Mouse (Mus musculus) R1 (cell line): ENCODE results near the gene Prkg1.

ENCODE experiments used
- DNase-seq: peaks from one replicate; pipeline ENCODE4 v3.0.0-alpha.2; 2018; ENCODE audit warnings: low read depth, low spot score

Prkg1 gene

DNA sequence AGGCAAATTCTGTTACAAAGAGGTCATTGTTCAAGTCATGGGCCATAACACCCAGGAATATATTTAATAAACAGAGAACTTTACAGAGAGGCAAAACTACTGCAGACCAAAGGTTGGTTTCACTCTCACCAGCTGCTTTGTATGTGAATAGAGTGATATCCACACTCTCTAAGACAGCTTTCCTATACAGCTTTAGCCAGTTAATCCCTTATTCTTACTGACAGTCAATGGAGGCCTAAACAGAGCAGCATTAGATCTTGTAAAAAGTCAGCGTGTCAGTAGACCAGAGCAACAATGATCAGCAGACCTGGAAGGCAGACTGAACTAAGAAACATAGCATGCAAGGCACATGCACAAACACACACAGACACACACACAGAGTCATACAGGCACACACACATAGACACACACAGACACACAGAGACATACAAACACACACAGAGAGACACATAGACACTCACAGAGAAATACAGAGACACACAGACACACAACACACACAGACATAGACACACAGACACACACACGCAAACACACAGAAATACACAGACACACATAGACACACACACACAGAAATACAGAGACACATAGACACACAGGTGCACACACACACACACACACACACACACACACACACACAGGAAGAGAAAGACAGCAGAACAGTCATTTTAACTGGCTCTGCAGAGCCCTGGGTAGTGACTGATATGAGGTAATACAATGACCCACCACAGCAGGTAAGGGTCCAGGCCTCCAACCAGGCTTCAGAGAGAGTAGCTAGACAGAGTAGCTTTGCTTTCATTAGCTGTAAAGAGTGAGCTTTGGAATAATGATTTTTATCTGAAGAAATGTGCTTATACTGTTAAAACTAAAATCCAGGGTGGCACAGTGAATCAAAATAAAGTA is 723.6 kb downstream of the Prkg1 start:
- DNase-seq: no peak

DNA sequence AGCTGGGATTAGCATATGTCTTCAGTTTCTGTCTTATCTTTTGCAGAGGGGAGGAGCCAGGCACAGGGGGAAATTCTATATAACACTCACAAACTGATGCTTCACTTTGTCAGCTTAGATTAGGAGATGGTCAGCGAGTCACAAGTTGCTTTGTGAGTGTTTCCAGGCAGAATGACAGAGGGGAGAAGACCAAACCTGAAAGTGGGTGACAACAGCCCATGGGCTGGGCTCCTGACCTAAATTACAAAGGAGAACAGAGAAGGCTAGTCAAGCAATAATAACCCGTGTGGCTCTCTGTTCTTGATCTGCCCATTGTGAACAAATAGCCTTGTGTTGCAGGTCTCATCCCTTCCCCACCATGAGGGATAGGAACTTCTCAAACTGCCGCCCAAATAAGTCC is 725.9 kb downstream of the Prkg1 start:
- no peak for DNase-seq

DNA sequence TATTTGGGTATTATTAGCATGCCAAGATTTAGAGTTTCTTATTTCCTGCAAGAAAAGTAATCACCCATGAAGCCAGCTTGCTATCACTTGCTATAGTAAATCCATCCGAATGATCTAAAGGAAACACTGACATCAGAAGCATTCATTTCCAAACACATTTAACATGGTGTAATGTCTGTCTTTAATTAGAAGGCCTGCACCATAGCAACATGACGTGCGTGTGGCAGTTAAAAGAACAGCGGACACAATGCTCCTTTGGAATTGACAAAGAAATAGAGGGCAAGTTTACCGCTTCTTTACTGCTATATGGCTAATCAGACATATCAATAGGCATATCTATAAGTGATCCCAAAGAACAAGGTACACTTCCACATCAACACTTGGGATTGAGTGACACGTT is 733.2 kb downstream of the Prkg1 start:
- no peak for DNase-seq

DNA sequence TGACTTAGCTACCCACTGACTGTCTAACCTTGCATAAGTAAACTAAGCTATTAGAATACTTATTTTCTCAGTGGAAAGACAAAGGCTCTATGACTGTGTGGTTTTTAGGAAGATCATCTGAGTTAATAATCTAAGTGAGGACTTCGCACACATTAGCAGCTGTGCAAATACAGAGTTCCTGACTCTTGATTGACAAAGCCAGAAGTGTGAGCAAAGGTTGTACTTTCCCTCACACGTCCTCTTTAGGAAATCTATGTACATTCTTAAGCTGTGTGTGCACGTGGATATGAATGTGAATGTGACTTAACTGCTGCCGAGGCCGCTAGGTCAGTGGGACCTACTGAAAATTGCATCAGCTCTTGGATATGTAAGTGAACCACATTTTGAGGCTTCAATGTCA is 738.0 kb downstream of the Prkg1 start:
- no peak for DNase-seq

DNA sequence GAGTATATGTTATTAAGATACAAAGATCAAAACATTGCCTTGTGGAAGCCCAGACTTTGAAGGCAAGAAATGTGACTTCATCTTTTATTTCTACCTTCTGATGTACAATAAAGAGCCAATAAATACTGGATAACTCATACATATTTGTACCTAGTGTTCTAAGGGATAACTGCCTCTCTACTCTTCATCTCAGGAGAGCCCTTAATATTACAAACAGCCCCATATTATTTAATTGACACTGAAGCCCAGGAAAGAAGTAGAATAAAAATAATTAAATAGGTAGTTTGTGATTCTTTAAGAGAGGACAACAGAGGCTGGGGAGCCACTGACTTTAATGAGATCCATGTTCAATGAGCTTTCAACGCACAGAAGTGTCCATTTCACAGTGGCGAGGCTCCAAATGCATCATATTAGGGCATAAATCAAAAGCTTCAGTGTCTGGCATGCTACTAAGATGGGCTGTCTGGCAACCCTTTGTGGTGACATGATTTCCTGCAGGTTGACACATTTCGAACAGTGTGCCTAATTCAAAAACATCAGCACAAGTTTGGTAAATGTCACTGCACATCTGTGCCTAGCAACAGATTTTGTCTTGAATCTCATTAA is 753.2 kb downstream of the Prkg1 start:
- no peak for DNase-seq

DNA sequence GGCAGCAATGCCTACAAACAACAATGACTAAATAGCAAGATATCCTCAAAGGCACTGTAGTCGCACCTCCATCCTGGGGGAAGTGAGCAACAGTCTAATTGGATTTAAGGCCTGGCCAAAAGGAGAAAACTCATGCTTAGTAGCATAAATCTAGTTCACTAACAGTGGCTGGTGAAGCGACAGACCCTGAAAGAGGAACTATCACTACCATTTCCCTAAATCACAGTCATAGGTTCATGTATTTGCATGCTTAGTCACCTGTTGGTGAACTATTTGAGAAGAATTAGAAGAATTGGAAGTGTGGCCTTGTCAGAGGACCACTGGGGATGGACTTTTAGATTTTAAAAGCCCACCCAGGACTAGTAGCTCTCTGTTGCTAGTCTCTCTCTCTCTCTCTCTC is 766.3 kb downstream of the Prkg1 start:
- no peak for DNase-seq

DNA sequence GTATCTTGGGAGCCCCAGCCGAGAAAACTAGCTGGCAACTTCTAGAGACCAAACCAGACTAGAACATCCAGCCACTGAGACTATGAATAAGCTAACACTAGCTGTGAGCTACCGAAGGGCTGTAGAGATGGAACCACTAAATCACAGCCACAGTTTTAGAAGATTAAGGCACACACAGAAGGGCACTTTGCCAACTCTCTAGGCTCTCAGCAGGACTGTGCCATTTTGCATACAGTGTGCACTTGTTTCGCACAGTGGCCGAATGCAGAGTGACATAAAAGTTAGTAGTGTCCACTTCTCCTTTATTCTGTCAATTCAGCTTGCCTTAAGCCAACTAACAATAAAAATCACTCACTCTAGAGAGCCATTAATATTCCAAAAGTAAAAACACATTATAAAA is 774.4 kb downstream of the Prkg1 start:
- DNase-seq: no peak

DNA sequence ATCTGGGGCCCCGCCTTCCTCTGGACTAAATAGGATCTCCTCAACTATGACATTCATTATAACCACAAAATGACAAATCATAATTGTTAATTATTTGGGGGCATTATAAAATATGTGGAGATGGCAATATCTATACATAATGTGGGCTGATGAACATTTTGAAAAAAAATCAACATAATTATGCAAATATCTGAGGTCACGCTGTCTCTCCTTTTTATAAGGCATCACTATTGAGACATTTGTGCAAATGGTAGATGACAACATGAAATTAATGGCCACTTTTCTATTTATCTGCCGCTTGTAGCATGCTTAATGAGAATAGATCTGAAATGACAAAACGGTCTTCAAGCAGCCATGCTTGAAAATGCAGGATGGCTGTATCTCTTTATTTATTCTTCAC is 782.4 kb downstream of the Prkg1 start:
- DNase-seq: no peak

DNA sequence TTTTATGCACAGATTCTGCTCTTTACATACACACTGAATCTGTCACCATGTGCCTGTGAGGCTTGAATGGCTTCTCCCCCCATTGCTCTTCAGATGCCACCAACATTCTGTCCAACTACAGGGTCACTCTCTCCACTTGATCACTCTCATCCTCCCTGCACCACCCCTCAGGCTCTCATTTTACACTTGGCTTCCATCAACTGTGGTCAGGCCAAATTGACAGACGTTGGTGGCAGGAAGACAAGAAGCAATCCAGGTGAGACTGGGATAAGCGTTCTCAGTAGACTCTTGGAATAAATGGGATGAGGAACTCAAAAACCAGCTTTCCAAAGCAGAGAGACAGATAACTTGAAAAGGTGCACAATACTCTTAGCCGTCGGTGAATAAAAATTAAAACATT is 786.7 kb downstream of the Prkg1 start:
- DNase-seq: no peak

DNA sequence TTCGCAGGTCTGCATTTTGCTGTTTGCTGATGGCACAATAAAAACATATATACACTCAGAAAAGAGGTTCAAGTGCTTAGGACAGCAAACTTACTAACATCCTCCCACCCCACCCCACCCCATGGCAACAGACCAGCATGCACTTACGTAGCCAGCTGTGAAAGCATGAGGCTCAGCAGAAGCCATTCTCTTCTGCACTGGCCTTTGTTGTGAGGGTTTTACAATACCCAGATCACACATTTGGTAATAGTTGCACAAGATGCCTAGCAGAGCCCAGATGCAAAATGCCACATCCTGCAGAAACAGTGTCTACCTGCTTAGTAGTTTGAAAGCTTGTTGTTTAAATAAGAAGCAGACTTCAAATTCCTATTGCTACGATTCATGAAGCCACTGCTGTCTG is 814.2 kb downstream of the Prkg1 start:
- DNase-seq: no peak

DNA sequence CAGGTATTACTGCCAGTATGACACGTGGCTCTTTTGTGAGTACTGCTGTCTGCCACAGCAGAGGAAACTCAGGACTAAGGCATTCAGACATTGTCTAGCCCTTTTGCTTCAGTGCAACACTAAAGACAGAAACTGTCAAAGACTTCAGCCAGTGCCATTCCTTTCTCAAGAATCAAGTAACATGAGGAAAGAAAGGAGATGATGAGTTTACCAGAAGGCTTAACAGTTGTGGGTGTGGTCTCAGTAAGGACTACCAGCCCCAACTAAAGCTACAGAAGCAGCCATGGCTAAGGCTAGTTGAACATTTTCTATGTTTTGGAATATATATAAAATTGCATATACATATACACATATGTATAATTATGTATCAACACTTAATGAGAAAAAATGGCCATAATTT is 816.6 kb downstream of the Prkg1 start:
- no peak for DNase-seq

DNA sequence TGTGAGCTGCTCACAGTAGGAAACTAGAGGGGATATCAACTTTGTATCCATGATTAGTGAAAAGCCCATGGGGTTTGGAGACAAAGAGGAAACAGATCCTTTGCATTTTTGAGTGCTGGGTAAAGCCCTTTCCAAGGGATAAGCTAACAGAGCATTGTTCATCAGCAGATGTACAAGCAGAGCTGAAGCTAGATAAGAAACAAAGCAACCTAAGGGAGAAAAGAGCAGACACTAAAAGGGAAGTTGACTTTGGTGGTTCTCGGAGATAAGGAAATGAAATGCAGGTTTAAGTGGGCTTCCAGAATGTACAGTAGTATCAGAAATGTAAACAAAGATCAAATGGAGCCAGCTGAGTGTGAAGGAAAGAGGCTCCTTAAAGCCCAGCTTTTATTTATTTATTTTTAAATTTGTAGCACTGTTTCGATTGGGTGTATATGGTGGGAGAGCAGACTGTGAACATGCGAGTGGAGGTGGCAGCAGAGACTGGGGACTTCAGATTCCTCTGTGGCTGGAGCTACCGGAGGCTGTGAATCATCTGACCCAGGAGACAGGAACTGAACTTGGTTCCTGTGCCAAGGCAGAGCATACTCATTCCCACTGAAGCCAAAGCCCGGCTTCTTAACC is 822.4 kb downstream of the Prkg1 start:
- no peak for DNase-seq

DNA sequence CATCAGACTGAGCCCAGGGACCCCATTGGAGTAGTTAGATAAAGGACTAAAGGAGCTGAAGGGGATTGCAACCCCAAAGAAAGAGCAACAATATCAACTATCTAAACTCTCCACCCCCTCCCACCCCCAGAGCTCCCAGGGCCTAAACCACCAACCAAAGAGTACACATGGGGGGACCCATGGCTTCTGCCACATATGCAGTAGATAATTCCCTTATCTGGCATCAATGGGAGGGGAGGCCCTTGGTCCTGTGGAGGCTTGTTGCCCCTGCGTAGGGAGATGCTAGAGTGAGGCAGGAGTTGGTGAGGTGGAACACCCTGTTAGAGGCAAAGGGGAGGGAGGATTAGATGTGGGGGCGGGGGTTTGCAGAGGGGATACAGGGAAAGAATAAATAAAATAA is 826.8 kb downstream of the Prkg1 start:
- DNase-seq: no peak

DNA sequence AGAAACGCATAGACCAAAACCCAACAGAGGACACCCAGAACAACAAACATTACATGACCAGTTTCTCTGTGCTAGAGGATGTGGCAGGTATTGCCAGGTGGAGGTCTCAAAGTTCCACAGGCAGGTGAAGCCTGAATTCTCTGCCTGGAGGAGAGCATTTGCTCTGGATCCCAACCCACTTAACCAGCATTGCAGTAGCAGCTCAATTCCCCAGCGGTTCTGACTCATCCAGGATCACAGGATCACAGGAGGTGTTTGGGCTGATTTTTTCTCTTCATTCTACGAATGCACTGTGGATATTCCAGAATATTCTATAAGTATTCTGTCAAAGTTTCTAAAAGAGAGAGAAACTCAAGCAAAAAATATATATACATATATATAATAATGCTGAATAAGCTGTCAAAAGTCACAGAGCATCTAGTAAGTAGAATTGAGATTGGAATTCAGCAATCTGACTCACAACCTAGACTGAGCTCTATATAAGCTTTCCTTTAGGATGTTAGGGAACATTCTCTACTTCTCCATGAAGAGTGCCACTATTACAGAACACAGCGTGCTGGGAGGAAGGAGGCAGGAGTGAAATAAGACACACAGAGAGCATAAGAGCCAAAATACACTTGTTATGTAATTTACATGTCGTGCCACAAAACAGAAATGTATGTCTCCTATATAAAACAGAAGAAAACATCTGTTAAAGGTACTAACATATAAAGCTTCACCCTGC is 833.2 kb downstream of the Prkg1 start:
- DNase-seq: no peak

DNA sequence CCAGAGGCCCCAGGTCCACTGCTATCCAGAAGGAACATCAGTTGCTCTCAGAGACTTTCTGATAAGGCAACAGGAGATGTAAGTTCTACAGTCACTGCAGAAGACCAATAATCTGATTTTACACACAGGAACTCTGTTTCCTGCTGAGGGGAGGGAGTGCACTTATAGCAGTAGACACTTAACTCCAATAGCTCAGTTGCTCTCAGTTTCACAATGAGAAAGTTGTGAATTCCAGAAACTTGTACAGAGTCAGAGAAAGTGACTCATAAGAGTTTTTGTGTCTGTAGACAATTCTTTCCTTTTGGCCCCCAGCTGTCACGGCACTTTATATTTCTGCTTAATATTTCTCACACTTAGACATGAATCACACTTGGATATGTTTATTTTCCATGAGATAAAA is 840.8 kb downstream of the Prkg1 start:
- no peak for DNase-seq

DNA sequence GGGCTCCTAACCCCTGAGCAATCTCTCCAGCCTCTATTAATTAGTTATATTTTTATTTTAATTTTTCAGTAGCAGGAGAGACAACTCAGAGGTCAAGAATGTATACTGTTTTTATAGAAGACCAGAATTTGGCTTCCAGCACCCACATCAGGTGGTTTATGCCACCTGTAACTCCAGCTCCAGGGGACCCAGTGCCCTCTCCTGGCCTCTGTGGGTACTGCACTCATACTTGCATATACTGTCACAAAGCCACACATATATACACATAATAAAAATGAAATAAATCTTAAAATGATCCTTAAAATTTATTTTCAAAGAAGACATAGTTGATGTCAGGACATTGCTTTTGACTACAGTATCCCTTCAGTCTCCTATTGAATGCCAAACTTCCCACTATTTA is 862.5 kb downstream of the Prkg1 start:
- peak; percentile 35 for DNase-seq

DNA sequence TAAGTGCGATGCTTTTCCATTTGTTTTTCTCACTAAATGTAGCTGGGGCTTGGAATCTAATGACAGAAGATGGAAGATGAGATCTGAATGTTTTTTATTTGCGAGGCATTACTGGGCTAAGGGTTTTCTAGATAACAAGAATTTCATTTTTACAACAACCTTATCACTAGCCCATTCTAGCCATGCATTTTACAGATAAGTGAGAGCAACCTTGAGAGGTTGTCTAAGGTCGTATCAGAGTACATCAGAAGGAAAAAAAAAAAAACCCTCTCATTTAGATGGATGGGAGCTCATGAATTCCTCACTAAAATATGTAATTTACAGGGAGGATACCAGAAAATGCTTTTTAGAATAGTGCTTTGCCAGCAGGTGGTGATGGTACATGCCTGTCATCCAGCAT is 863.8 kb downstream of the Prkg1 start:
- no peak for DNase-seq

DNA sequence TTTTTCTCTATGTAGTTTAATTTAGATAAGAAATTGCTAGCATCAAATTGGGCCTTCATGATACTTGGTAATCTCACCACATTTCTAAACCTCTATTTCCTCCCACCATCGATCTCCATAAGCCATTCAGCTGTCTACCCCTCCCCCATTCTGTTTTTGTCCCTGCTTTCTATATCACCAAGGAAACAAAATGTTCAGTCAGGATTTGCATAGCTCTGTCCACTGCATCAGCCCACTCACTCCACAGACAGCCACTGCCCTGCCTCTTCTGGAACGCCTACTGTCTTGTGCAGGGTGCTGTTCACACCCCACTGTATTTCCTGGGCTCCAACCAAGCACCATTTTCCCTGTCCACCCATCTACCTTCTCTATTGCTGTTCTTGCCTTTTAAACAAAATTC is 874.5 kb downstream of the Prkg1 start:
- no peak for DNase-seq

DNA sequence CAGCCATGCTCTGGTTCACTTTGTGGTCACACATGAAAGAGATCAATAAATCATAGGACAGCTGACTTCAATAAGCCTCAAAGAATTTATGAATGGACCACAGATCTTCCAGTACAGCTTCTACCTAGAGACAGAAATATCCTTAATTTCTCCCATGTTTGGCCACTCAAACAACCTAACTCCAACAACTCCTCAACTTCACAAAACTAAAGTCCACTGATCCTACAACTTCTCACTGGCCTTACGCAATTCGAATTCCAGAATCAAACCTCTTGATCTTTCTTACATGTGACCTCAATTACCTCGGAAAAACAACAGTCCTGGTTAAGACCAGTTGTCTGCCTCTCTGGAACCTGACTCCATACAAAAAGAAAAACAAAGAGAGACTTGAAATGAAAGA is 875.0 kb downstream of the Prkg1 start:
- DNase-seq: no peak

DNA sequence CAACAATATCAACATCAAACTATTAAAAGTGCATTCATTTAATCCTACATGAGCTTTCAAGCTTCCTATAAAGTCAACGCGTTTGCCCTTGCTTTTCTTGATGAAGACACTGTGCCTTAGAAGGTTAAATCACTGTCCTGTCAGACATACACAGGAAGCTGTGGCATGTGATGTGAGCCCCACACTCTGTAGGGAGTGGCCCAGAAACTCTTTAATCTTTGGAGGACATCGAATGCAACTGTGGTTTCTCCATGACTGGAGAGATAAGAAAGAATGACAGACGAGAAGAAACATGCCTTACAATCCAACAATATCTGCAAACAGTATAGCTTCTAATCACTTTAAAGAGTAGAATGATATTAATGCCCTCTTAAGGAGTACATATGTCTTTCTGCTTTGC is 903.4 kb downstream of the Prkg1 start:
- no peak for DNase-seq

DNA sequence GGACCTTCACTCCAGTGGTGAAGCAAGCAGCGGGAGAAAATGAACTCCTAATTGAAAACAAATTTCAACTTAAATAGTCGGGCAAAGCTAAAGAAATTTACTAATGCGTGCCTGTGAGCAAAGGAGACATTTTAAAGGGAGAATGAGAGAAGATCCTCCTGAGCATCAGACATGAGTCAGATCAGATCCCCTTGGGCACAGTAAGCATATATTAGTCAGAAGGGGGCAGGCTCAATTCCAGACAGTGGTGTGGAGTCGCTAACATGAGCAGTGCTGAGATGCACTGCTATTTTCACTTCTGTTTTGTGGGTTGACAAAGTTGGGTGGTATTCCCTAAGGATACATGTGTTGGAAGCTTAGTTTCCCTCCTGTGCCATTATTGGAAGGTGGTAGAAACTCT is 913.8 kb downstream of the Prkg1 start:
- no peak for DNase-seq

DNA sequence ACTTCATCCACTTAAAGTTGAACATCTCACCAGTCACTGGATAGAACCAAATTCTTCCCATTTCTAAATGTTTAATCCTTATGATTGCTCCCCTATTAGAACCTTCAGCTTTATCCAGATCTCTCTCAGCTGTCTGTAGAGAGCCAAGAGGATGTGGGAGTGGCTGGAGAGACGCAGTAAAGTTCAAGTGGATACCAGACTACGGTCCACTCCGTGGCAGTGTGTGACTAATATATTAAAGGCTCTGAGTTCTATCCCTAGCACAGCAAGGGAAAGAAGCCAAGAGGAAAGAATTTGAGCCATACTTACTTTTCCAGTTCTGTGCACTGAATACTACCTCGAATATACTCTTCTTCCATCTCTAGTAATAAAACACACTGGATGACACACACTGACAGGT is 919.9 kb downstream of the Prkg1 start:
- DNase-seq: no peak
